Mouse (Mus musculus): ENCODE data around the gene Vat1. TPM values are rescaled to one million over a fixed set of nuclear protein-coding genes. Genes with fewer than 3 reads are reported as not detected.
"Not testable (repeated sequence)": the region's sequence is repeated elsewhere in the genome, so short reads cannot be mapped to it uniquely, and the experiment has no call there.

The Vat1 gene
- total RNA-seq, 2 experiments from 2014 or later = 3.3 to 6.5 TPM

DNA sequence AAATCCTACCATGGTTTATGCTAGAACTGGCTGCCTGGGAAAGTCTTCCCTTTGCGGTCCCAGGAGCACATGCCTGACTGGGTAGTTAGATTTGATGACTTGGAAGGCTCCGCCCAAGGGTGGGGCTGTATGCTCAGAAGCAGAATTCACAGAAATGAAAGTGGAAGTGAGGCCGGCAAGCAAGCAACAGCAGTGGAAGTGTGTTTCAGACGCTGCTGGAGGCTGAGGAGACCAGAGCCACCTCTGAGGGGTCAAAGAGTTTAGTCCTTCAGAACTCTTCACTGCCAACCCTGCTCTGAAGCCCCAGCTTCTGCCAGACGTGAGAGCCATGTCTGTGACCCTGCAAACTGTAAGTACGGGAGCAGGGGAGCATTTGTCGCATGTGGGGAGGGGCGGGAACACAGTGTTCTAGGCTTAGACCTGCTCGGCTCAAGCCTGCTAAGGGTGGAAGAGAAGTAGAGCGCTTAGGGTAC, 17.7 kb downstream of the Vat1 start, which contains the start of gene Ifi35:
Gene Ifi35 (plus strand): TSS at position 134 of the 473 bp plus-strand sequence.
- ATAC-seq (replicated peaks; ENCODE audit: low FRiP score, low TSS enrichment, poor library complexity, severe bottlenecking) = peak; percentile 85

DNA sequence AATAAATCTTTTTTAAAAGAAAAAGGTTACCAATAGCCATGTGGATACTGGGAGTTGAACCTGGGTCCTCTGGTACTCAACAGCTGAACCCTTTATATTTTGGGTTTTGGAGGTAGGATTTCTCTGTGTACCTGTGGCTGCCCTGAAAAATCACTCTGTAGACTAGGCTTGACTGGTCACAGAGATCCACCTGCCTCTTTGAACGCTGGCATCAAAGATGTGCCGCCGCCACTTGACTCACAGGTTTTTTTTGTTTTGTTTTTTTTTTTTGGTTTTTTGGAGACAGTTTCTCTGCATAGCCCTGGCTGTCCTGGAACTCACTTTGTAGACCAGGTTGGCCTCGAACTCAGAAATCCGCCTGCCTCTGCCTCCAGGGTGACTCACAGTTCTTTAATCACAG, 18.2 kb downstream of the Vat1 start:
- no peak for ATAC-seq (replicated peaks; ENCODE audit: low FRiP score, low TSS enrichment, poor library complexity, severe bottlenecking)

DNA sequence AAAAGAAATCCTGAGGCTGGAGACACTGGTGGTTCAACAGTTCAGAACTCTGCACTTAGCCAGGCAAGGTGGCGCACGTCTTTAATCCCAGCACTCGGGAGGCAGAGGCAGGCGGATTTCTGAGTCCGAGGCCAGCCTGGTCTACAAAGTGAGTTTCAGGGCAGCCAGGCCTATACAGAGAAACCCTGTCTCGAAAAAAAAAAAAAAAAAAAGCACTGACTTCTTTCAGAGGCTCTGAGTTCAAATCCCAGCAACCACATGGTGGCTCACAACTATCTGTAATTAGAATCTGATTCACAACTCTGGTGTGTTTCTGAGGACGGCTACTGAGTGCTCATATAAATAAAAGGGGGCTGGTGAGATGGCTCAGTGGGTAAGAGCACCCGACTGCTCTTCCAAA, 19.2 kb downstream of the Vat1 start:
- ATAC-seq (replicated peaks; ENCODE audit: low FRiP score, low TSS enrichment, poor library complexity, severe bottlenecking) = not testable (repeated sequence)

DNA sequence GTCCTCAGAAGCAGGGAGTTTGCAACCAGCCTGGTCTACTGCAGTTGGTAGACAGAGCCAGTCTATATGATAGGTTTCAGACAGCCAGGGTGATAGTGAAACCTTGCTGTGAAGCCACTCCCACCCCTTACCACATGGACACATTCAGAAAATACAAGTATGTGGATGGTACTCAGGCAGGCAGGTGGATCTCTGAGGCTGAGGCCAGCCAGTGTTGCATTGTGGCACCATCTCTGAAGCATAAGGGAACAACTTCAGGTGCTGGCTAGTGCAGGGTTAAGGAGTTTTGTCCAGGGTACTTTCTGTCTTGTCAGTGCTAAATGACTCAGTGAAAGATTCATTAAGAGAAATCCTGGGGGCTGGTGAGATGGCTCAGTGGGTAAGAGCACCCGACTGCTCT, 19.7 kb downstream of the Vat1 start:
- ATAC-seq (replicated peaks; ENCODE audit: low FRiP score, low TSS enrichment, poor library complexity, severe bottlenecking) = 0 out of 2 replicates have a peak, but pooled peaks have one; percentile 9

DNA sequence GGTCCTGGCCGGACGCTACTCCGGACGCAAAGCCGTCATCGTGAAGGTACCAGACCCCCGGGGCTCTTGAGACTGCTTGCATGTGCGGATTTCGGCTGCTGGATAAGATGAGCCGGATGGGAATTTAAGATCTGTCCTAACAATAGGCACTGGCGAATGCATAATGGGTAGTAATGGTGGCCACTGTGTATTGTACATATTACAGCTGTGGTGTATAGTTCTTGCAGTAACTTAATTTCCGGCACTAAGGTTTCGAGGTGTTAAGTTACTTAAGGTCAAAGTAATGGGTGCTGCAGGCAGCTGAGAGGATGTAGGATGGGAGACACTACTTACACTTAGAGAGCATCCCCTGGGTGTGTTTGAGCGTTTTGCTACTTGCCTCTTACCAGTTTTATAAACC, 23.3 kb downstream of the Vat1 start:
- 0 out of 2 replicates have a peak, but pooled peaks have one; percentile 1 for ATAC-seq (replicated peaks; ENCODE audit: low FRiP score, low TSS enrichment, poor library complexity, severe bottlenecking)

DNA sequence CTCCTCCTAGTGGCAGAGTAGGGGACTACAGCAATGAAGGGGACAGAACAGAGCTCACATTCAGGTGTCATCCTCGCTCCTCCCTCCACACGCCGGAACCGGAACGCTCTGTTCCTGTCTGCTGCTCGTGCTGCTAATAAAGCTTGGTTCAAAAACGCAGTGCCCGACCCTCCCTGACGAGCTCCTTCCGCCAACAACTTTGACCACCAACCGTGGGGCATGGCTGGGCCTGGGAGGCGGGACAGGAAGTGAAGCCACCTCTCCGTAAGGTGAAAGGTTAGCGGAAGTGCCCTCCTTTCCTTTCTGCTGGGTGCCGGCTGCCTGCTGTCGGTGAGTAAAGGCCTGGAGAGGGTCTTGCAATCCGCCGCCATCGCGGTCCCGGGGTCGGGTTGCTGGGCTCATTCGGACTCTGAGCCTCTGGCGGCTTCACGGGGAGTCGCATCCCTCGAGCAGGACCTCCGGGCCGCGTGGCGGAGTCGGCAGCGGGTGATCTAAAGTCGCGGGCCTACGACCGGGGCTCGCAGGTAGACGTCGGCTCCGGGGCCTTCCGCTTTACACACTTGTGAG, 23.8 kb downstream of the Vat1 start, which contains the start of gene Rpl27:
Gene Rpl27 (plus strand): TSS at position 172 of the 567 bp plus-strand sequence.
- peak; percentile 97 for ATAC-seq (replicated peaks; ENCODE audit: low FRiP score, low TSS enrichment, poor library complexity, severe bottlenecking)

DNA sequence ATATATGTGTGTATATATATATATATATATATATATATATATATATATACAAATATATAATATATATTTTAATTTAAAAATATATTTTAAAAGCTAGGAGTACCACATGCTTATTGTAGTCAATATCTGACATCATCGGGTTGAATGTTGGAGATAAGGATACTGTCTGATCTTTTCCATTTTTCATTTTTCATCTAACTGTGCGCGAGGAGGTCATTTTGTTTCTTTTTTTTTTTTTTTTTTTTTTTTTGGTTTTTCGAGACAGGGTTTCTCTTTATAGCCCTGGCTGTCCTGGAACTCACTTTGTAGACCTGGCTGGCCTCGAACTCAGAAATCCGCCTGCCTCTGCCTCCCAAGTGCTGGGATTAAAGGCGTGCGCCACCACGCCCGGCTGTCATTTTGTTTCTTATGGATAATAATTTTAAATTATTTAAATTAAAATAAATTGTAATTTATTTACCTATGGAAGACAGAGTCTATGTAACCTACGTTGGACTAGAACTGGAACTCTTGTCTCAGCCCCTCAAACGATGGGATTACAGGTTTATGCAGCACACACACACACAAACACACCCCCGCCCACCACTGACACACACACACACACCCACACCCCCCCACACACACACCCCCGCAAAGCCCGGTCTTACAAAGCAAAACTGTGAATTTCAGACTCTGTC, 24.4 kb downstream of the Vat1 start:
- ATAC-seq (replicated peaks; ENCODE audit: low FRiP score, low TSS enrichment, poor library complexity, severe bottlenecking) = not testable (repeated sequence)

DNA sequence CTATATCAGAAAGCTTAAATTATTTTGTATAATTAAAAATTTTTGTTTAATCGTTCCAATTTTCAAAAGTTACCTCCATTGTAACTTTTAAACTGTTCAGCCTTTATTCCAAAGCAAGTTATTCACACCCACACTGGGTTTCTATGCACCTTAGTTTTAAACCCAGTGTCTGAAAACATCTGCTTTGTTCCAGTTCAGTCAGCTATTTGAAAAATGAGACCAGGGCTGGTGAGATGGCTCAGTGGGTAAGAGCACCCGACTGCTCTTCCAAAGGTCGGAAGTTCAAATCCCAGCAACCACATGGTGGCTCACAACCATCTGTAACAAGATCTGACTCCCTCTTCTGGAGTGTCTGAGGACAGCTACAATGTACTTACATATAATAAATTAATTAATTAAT, 28.0 kb downstream of the Vat1 start:
- ATAC-seq (replicated peaks; ENCODE audit: low FRiP score, low TSS enrichment, poor library complexity, severe bottlenecking) = not testable (repeated sequence)

DNA sequence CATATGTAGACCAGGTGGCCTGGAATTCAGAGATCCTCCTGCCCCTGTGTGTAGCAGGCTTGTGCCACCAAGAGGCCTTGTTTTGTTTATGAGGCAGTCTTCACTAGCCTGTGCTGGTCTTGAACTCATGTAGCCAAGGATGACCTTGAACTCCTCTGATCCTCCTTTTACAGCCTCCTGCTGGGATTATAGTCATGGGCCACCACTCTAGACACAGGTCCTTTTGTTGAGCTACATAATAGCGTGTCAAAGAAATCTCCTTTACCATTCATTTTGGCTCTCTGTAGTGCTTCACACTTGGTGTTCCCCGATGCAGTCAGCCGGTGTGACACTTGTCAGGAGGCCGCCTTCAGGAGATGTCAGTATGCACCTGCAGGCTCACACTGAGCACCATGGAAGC, 29.1 kb downstream of the Vat1 start:
- ATAC-seq (replicated peaks; ENCODE audit: low FRiP score, low TSS enrichment, poor library complexity, severe bottlenecking) = no peak

DNA sequence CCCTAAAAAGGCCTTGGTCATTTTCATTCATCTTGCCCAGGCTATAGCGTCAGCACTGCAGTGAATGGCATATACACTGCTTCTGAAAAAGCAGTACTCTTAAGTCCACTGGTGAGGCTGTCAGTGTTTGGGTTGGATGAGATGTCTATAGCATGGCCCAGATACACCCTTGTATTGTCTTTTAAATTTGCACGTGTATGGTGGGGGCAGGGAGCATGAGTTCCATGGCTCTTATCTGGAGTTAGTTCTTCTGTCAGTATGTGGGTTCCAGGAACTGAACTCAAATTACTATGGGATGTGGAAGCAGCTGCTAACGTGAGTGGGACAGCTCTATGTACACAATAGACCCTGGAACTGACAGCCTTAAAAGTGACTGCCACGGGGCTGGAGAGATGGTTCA, 30.2 kb downstream of the Vat1 start:
- no peak for ATAC-seq (replicated peaks; ENCODE audit: low FRiP score, low TSS enrichment, poor library complexity, severe bottlenecking)

DNA sequence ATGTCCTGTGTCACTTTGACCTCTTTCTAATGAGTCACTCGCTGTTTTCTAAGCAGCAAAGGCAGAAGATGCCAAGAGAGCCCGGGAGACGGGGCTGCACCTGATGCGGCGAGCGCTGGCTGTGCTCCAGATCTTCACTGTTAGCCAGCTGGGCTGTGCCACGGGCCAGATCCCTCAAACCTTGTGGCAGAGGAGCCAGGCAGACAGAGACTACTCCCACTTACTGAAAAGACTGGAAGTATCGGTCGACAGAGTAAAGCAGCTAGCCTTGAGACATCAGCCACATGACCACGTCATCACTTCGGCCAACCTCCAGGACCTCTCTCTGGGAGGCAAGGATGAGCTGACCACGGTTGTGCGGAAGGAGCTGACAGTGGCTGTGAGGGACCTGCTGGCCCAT, 32.6 kb downstream of the Vat1 start:
- ATAC-seq (replicated peaks; ENCODE audit: low FRiP score, low TSS enrichment, poor library complexity, severe bottlenecking) = no peak

DNA sequence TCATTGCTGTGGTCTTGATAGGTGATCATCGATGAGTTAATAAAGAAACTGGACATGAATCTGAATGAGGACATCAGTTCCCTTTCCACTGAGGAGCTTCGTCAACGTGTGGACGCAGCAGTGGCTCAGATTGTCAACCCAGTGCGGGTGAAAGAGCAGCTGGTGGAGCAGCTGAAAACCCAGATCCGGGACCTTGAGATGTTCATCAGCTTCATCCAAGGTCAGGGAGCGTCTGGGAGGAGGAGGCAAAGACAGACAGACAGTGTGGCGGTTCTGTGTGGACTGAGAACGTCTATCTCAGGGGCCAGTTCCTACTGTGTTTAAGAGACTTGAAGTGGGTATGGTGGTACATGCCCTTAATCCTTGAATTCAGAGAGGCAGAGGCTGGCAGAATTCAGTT, 34.7 kb downstream of the Vat1 start:
- ATAC-seq (replicated peaks; ENCODE audit: low FRiP score, low TSS enrichment, poor library complexity, severe bottlenecking) = no peak

DNA sequence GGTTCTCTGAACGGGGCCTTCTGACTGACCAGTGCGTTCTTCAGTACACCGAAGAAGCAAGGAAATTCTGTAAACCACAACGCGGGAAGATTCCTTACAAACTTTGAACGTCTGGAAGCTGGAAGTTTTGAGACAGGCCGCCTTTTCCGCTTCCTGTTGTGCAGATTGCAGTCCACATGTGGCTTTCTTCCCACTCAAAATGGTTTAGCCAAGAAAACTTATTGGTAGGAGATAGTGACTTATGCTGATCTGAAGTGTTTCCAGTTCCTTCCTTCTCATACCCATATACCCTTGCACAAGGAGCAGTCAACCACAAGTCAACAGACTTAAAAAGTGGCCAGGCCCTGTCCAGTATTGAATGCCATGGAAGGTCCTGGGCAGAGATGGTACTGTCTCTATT, 39.9 kb downstream of the Vat1 start:
- ATAC-seq (replicated peaks; ENCODE audit: low FRiP score, low TSS enrichment, poor library complexity, severe bottlenecking) = no peak

DNA sequence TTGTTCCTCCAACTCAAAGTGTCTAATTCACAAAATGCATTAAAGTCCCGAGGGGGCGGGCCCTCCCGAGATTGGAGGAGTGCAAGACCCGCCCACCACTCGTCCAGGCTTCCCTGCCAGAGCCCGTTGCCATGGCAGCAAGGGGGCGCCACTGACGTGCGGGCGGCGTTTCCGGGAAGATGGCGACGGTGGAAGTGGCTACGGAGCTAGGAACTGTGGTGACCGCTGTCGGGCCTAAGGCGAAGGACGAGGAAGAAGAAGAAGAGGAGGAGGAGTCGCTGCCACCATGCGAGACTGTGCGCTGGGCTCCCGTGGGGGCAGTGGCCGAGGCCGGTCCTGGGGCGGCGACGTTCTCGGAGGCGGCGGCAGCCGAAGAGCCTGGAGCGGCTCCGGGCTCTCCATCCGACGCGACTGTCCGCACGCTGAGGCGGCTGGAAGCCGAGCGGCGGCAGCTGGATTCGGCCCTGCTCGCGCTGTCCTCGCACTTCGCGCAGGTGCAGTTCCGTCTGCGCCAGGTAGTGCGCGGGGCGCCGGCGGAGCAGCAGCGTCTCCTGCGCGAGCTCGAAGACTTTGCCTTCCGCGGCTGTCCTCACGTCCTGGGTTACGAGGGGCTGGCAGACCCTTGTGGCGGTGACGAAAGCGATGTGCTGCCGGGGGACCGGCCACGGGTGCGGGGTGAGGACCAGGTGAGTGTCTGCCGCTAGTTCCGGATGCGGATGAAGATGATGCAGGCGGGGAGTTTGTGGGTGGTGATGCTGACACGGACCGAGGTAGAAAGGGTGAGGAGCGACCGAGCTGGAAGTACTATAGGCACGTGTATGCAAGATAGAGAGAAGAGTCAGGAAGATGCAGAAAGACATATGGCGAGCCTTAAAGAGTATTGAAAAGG, 40.9 kb downstream of the Vat1 start, which contains the start of the genes Rundc1 and Ptges3l:
Gene Rundc1 (plus strand): TSS at position 161 of the 889 bp plus-strand sequence.
Gene Ptges3l (minus strand): TSS at position 409 of the 889 bp plus-strand sequence.
- ATAC-seq (replicated peaks; ENCODE audit: low FRiP score, low TSS enrichment, poor library complexity, severe bottlenecking) = peak; percentile 91

DNA sequence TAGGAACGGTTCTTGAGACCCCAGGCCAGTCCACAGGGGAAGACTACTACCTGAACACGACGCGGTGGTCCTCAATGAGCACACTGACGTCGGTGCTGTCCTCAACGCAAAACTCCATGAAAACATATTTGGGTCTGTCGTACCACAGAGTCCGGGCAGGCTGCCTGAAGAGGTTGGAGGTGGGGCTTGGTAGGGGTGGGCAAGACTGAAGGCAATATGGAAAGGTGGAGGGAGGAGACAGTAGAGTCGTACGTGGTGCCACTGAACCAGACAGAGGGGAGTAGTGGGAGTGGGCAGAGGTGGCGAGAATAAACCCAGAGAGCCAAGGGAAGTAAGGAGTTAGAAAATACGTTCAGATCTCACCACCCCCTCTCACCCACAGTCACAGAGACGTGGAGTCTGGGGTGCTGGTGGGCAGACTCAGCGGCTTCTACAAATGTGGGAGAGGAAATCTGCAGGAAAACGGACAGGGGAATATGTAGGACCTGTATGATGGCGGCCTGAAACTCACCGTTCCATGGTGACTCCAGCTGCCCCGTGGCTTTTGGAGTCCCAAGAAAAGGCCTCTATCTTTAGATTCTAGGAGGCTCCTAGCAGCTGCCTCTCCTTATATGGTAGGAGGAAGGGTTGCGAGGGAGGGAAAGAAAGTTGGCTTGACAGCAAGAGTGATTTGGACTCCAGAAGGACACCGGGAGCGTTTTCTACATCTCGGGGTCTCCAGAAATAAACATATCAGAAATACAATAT, 41.8 kb downstream of the Vat1 start, which contains the start of gene Gm27029:
Gene Gm27029 (minus strand): TSS at position 692 of the 747 bp plus-strand sequence.
- 0 out of 2 replicates have a peak, but pooled peaks have one; percentile 24 for ATAC-seq (replicated peaks; ENCODE audit: low FRiP score, low TSS enrichment, poor library complexity, severe bottlenecking)

DNA sequence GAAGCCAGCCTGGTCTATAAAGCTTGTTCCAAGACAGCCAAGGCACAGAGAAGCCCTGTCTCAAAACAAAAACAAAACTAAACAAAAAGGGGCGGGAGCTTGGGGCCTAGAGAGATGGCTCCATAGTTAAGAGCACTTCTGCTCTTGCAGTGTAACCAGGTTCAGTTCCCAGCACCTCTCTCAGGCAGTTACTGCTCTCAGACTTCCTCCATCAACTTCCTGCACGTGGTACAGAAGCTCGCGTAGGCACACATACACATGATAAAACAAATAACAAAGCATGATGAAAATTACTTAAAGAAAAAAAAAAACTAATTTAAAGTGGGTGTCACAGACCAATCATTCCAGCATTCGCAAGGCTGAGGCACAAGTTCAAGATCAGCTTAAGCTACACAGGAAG, 45.9 kb downstream of the Vat1 start:
- ATAC-seq (replicated peaks; ENCODE audit: low FRiP score, low TSS enrichment, poor library complexity, severe bottlenecking) = no peak

DNA sequence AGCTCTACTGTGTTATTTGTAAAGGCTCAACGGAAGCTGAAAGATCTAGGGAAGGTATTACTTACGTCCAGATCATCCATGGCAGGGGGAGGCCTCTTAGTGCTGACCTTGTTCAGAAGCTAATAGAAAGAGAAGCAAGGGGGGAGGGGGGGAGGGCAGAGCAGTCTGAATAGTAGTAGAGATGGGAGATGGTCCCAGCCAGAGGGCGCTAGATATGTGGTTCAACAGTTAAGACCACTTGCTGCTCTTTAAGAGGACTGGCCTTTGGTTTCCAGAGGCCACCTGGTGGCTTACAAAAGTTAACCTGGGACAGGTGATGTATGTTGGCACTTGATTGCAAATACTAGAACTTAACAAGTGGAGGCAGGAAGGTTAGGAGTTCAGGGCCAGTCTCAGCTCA, 46.4 kb downstream of the Vat1 start:
- ATAC-seq (replicated peaks; ENCODE audit: low FRiP score, low TSS enrichment, poor library complexity, severe bottlenecking) = no peak

DNA sequence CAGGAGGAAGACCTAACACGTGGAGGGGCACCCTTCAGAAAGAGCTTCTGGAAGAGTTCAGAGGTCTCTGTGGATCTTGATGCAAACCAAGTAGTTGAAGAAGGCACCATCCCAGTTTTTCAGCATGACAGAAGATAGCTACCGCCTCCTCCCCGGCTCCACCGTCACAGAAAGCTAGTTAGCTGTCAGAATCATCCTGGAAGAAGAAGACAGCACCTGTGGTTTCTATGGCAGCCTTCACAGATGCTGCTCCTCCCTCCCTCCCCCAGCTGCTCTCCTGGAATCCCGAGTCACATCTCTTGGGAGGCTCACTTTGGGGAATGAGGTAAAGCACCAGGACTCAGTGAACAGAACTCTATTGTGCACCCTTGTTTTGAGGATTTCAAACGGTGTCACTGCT, 47.0 kb downstream of the Vat1 start:
- ATAC-seq (replicated peaks; ENCODE audit: low FRiP score, low TSS enrichment, poor library complexity, severe bottlenecking) = no peak
